Mouse (Mus musculus) left cerebral cortex, postnatal 14 days (tissue): Measurements from ENCODE around the gene Olfr767. TPM values are rescaled to one million over a fixed set of nuclear protein-coding genes. Genes with fewer than 3 reads are reported as not detected.
"Not testable (repeated sequence)": the region's sequence is repeated elsewhere in the genome, so short reads cannot be mapped to it uniquely, and the experiment has no call there.

Source experiments
- DNase-seq, 2 experiments: peaks; one replicate each; pipeline ENCODE4 v3.0.0; 2021 to 2022; ENCODE audit warnings: low spot score in 2 of 2, mixed read lengths in 1 of 2
- intact Hi-C: fragments of 180-260 bp; cut with DNase I; formaldehyde crosslinking; loops from one replicate; pipeline ENCODE4 v1.15.1; 2025
- long read RNA-seq, 2 experiments: library from polyadenylated mRNA; stranded (forward); transcript quantifications; one replicate each; pipeline ENCODE4 v2.0.0; 2021
- total RNA-seq, 2 experiments: library from RNA; stranded (reverse); gene quantifications; 2 replicates each; pipeline ENCODE4 v1.2.3; 2021

The Olfr767 gene
- not detected for total RNA-seq
- long read RNA-seq, experiment 1: 0 reads
- long read RNA-seq, experiment 2: 0 reads

DNA sequence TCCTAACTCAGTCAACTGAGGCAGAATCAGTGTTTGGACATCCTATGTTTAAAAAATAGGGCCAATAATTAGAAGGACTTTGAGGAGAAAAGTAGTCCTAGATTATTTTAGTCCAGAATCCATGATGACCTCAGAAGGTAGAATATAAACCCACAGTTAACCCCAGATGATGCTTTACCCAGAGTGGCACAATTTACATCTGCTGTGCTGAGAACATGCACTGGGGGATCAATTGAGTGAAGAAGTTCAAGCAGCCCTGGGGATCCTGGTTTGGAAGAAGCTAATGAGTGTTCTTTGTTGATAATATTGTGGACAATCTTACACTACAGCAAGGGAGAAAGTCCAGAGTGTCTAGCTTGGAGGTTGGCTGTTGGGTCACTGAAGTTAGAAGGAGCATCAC, at the start of gene Olfr767:
Gene Olfr767 (minus strand): TSS at position 101 of the 400 bp plus-strand sequence.
- DNase-seq, intact Hi-C loops: not testable (repeated sequence)

DNA sequence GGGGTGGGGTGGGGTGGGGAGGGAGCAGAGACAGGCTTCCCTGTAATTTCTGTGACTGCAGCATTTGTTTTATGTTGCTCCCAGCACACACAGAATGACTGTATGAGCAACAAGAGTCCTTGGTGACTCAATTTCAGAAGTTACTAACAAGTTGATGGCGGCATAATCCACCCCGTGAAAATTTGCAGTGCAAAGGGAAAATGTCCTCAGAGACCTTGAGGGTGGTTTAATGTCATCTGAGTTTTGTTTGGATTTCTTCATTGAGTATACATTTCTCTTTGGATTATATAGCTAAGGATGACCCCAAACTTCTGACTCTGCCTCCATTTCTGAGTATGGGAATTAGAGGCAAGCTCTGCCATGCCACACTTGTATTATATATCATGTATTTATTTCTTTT, 35.1 kb upstream of the Olfr767 start, which contains the start of gene Olfr769:
Gene Olfr769 (minus strand): TSS at position 101 of the 400 bp plus-strand sequence.
- no peak for DNase-seq
- intact Hi-C loops: no loop called here

DNA sequence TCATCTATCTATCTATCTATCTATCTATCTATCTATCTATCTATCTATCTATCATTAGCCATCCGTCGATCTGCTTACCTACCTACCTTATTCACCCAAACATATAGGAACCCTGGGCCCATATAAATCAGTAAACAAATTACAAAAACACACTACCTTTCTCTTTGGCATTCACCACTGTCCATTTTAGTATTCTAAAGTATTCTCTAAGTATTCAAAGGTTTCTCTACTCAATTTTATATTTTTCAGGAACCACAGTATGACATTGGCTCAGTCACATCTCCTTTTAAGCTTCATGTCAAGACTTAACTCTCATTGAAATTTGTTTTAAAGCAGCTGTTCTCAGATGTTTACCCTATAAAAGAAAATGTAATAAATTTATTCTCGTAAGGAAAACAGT, 32.4 kb upstream of the Olfr767 start:
- intact Hi-C loops: no loop called here

GRCm38 (mm10) chr10:129101231-129101630, 18.5 kb upstream of the Olfr767 start:
- intact Hi-C loops: no loop called here
- no peak for DNase-seq

More for the DNA sequence above, 32.4 kb upstream of the Olfr767 start:
- DNase-seq: no peak

GRCm38 (mm10) chr10:129099275-129099674, 16.6 kb upstream of the Olfr767 start, which contains the start of gene Olfr768:
Olfr768 (minus strand) TSS chr10:129099375.
- intact Hi-C loops: no loop called here

GRCm38 (mm10) chr10:129068877-129069276, 13.8 kb downstream of the Olfr767 start, which contains the start of gene Olfr766-ps1:
Olfr766-ps1 (minus strand) TSS chr10:129068977.
- no peak for DNase-seq
- intact Hi-C loops: no loop called here

More at GRCm38 (mm10) chr10:129099275-129099674, 16.6 kb upstream of the Olfr767 start, which contains the start of gene Olfr768:
- no peak for DNase-seq

DNA sequence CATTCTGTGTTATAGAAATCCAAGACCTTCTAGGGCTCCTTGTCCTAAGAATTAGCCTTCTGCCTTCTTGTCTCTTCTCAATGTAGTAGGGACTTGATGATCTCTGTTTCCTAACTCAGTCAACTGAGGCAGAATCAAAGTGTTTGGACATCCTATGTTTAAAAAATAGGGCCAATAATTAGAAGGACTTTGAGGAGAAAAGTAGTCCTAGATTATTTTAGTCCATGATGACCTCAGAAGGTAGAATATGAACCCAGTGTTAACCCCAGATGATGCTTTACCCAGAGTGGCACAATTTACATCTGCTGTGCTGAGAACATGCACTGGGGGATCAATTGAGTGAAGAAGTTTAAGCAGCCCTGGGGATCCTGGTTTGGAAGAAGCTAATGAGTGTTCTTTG, 32.8 kb downstream of the Olfr767 start, which contains the start of gene Olfr765:
Gene Olfr765 (minus strand): TSS at position 101 of the 400 bp plus-strand sequence.
- DNase-seq, intact Hi-C loops: not testable (repeated sequence)

GRCm38 (mm10) chr10:129039796-129040195, 42.9 kb downstream of the Olfr767 start, which contains the start of gene Olfr764-ps1:
Olfr764-ps1 (minus strand) TSS chr10:129039896.
- intact Hi-C loops: no loop called here
- no peak for DNase-seq

DNA sequence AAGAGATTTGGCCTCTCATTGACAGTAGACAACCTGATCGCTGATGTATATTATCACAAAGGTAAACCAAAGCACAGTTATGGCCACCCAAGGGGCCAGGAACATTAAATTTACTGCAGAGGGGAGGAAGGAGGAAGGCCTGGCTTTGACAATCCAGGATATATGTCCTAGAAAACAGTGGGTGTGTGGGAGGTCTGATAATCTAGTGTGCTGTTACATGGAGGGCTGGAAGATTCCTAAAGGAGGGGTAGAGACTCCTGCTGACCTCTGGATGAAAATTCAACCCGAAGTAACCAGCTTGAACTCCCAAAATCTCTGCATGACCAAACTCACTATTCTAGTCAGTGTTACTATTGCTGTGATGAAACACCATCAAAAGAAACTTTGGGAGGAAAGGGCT, 54.4 kb downstream of the Olfr767 start:
- intact Hi-C loops: no loop called here

GRCm38 (mm10) chr10:129026018-129026662, 56.6 kb downstream of the Olfr767 start:
- peak; percentile 17 to 63 for DNase-seq
- intact Hi-C loops: loop anchor here (2.0 kb wide), 1 partner anchor 1067 kb away; no protein-coding TSS in a partner anchor

More for the DNA sequence above, 54.4 kb downstream of the Olfr767 start:
- DNase-seq: no peak

Other genes starting within 250 kb of the Olfr767 start
- 10 to 100 TPM; 11.6 to 15.7 TPM for gene Gdf11, start 191.2 kb downstream of the Olfr767 start, total RNA-seq
- gene Cd63, start 181.9 kb downstream of the Olfr767 start, total RNA-seq: 10 to 100 TPM; 55.4 to 61.0 TPM
- gene Rdh5, start 160.0 kb downstream of the Olfr767 start, total RNA-seq: 1 to 10 TPM; 4.8 to 5.1 TPM
- 10 to 100 TPM; 71.5 to 78.7 TPM for gene Bloc1s1, start 158.9 kb downstream of the Olfr767 start, total RNA-seq
- gene Itga7, start 149.1 kb downstream of the Olfr767 start, total RNA-seq: 10 to 100 TPM; 15.6 to 17.6 TPM
- gene Mettl7b, start 121.9 kb downstream of the Olfr767 start, total RNA-seq: not detected
- not detected for gene Olfr9, start 93.5 kb downstream of the Olfr767 start, total RNA-seq
- not detected for gene Olfr763, start 72.1 kb downstream of the Olfr767 start, total RNA-seq
- gene Olfr764-ps1, start 43.0 kb downstream of the Olfr767 start, total RNA-seq: not detected
- not detected for gene Olfr765, start 32.9 kb downstream of the Olfr767 start, total RNA-seq
- not detected for gene Olfr766-ps1, start 13.9 kb downstream of the Olfr767 start, total RNA-seq
- gene Olfr768, start 16.5 kb upstream of the Olfr767 start, total RNA-seq: not detected
- not detected for gene Olfr769, start 35.0 kb upstream of the Olfr767 start, total RNA-seq
- not detected for gene Olfr770, start 56.1 kb upstream of the Olfr767 start, total RNA-seq
- not detected for gene Olfr771, start 81.8 kb upstream of the Olfr767 start, total RNA-seq
- not detected for gene Olfr772, start 95.0 kb upstream of the Olfr767 start, total RNA-seq
- gene Olfr773, start 104.5 kb upstream of the Olfr767 start, total RNA-seq: not detected
- not detected for gene Olfr774, start 153.3 kb upstream of the Olfr767 start, total RNA-seq
- gene Olfr775, start 165.5 kb upstream of the Olfr767 start, total RNA-seq: not detected
- not detected for gene Olfr776, start 176.2 kb upstream of the Olfr767 start, total RNA-seq
- not detected for gene Olfr777, start 188.6 kb upstream of the Olfr767 start, total RNA-seq
- gene Olfr780, start 235.2 kb upstream of the Olfr767 start, total RNA-seq: not detected
- not detected for gene Olfr781, start 245.9 kb upstream of the Olfr767 start, total RNA-seq